Mouse (Mus musculus): Measurements from ENCODE around the gene Pycr2. TPM values are rescaled to one million over a fixed set of nuclear protein-coding genes. Genes with fewer than 3 reads are reported as not detected.
A peak's percentile ranks its signal among the peaks of the same experiment; 100 is the strongest.

Pycr2 gene
- polyA plus RNA-seq (2015; fragmentation: Nextera tagmentation; extraction: Ambion mirVana), result 73.6 and 83.6 TPM in 2 replicates

DNA sequence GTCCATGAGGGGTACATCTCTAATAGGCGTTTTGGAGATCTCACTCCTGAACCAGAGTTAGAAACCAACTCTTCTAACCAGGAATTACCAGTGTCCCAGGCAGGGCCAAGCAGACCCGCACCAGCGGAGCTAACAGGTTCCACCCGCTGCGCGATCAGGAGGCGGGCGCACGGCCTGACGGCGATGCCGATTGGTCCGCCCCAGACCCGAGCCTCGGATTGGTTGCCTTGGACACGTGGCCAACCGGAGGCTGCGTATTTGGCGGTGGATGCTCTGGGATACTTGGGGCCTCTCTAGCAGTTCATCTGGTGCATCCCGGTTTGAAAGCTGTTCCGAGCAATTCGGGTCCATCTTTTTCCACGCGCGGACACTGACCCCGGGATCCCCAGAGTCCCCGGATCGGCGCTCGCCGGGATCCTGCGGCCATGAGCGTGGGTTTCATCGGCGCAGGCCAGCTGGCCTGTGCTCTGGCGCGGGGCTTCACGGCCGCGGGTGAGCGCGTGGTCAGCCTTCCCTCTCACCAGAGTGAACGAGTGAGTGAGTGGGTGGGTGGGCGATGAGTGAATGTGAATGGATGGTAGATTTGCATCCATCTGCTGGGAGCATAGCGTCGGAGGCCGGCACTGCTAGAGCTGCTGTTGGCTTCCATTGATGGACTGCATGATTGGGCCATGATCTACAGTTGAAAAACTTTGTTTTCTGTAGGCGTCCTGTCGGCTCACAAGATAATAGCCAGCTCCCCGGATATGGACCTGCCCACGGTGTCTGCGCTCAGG lies at the start of gene Pycr2:
Pycr2 (plus strand) TSS at position 255 of the 776 bp plus-strand sequence.
- H3K9me3 ChIP-seq, result no peaks in the 10 kb centered on the region
- H3K4me1 ChIP-seq (replicated peaks), result peaks cover 23% of the 10 kb centered on the region
- H3K4me2 ChIP-seq, result peak within 1 kb of the TSS; percentile 91
- H3K4me3 ChIP-seq, result peak within 1 kb of the TSS; percentile 68
- H3K27ac ChIP-seq (replicated peaks), result peak within 1 kb of the TSS; percentile 75
- peak within 1 kb of the TSS; percentile 83 for H3K9ac ChIP-seq
- ATAC-seq (ENCODE audit: low FRiP score, low read depth), result peak; percentile 99
- H3K36me3 ChIP-seq, result peaks cover 23% of the 10 kb centered on the region
- 0% methylated on average over 52 of the region's 52 CpGs for WGBS
- H3K27me3 ChIP-seq, result no peaks in the 10 kb centered on the region

DNA sequence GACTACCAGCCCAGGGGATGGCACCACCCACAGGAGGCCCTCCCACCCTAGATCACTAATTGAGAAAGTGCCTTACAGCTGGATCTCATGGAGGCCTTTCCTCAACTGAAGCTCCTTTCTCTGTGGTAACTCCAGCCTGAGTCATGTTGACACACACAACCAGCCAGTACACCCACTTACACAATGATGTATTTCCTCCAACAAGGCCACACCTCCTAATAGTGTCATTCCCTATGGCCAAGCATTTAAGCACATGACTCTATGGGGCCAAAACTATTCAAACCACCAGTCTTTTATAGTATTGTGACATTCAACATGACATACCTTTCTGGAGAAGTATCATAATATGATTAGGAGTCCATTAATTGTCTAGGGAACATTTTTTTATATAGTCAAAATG lies 45.3 kb upstream of the Pycr2 start:
- no peaks in the 10 kb centered on the region for H3K9me3 ChIP-seq
- H3K4me1 ChIP-seq (replicated peaks), result no peaks in the 10 kb centered on the region
- H3K4me3 ChIP-seq, result no peak overlapping the region
- H3K27me3 ChIP-seq, result no peaks in the 10 kb centered on the region
- H3K9ac ChIP-seq, result no peak overlapping the region
- H3K36me3 ChIP-seq, result peaks cover 72% of the 10 kb centered on the region
- no peak for ATAC-seq (ENCODE audit: low FRiP score, low read depth)
- no peak overlapping the region for H3K4me2 ChIP-seq
- H3K27ac ChIP-seq (replicated peaks), result no peak overlapping the region

DNA sequence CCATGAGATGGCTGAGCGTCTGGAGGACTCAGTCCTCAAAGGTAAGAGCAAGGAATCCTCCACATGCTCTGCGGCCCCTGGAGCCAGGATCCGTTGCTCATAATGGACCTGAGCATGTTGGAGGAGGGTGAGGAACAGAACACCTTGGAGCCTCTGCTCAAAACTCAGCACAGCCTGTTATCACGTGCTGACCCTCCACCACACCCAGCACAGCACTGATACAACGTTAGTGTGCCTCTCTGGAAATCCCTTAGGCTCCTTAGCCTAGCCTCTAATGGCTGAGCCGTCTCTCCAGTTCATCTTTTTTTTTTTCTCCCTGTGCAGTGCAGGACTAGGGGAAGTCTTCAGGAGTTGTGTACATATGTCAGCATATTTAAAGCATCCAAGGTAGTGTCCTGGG lies 44.1 kb upstream of the Pycr2 start:
- Histone ChIP-seq H3K27me3 (no peaks in the 10 kb centered on the region), H3K9me3 (no peaks in the 10 kb centered on the region), H3K4me2 (no peak overlapping the region), H3K4me1 (replicated peaks) (no peaks in the 10 kb centered on the region), H3K9ac (no peak overlapping the region), H3K36me3 (peaks cover 81% of the 10 kb centered on the region), H3K27ac (replicated peaks) (no peak overlapping the region), H3K4me3 (no peak overlapping the region)
- ATAC-seq (ENCODE audit: low FRiP score, low read depth), result no peak
- 88% methylated on average over 6 of the region's 6 CpGs for WGBS

DNA sequence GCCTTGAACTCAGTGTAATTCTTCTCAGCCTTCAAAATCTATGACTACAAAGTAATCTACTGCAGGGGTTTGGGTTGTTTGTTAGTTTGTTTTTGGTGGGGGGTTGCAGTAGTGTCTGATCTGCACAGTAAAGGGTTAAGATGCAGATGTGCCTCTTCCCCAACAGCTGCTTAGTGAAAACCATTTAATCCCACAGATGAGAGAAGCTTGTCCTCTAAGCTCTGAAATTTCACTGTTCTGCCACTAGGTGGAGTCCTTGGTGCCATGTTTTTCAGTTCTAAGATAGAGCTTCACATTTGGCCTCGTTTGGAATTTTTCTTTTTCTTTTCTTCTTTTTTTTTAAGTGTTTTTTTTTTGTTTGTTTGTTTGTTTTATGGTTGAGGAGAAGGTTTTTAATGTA lies 40.5 kb upstream of the Pycr2 start:
- ATAC-seq (ENCODE audit: low FRiP score, low read depth), result no peak
- no peak overlapping the region for H3K4me3 ChIP-seq
- H3K9ac ChIP-seq, result no peak overlapping the region
- peaks cover 76% of the 10 kb centered on the region for H3K36me3 ChIP-seq
- no peaks in the 10 kb centered on the region for H3K27me3 ChIP-seq
- H3K27ac ChIP-seq (replicated peaks), result no peak overlapping the region
- 17% methylated on average over 1 of the region's 1 CpGs for WGBS
- H3K4me2 ChIP-seq, result no peak overlapping the region
- H3K4me1 ChIP-seq (replicated peaks), result no peaks in the 10 kb centered on the region
- H3K9me3 ChIP-seq, result no peaks in the 10 kb centered on the region

DNA sequence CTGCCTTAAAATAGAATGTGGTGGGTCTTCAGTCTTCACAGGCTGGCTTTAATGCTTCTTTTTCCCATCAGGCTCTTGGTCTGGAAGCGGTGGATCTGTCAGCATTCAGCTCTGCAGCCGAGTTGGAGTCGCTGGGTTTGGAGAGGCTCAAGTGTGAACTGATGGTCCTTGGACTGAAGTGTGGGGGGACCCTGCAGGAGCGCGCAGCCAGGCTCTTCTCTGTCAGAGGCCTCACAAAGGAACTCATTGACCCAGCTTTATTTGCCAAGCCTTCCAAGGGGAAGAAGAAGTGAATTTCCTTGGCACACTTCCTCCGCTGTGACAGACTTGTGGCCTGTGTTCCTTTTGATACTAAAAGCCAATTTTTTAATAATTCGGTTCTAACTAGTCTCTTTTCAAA lies 38.1 kb upstream of the Pycr2 start:
- H3K36me3 ChIP-seq, result peaks cover 57% of the 10 kb centered on the region
- WGBS, result 90% methylated on average over 7 of the region's 7 CpGs

DNA sequence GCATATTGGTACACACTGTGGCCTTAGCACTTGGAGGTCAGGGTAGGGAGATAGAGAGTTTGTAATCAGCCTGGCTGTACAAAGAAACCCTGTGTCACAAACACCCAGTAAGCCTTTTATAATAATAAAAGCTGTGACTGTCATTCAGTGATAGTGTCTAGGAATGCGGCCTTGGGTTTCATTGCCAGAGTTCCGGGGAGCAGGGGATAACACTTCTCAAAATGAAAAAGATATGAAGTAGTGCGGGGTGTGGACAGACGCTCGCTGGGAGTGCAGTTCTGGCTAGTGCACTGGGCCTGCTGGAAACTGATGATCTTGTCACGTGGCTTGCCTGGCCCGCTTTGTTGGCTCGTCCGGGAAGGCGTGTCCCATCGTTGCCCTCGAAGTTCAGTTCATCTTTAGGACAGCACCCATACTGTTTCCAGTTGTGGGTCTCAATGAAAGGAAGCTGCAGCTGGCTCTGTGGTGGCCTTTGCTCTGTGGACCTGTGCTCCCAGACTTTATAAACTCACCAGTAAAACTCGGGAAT lies 33.9 kb upstream of the Pycr2 start:
- ATAC-seq (ENCODE audit: low FRiP score, low read depth), result no peak
- H3K4me2 ChIP-seq, result no peak overlapping the region

More for the DNA sequence above, 38.1 kb upstream of the Pycr2 start:
- no peaks in the 10 kb centered on the region for H3K9me3 ChIP-seq
- ATAC-seq (ENCODE audit: low FRiP score, low read depth), result no peak
- no peaks in the 10 kb centered on the region for H3K4me1 ChIP-seq (replicated peaks)
- no peak overlapping the region for H3K4me3 ChIP-seq
- H3K9ac ChIP-seq, result no peak overlapping the region
- no peak overlapping the region for H3K4me2 ChIP-seq
- H3K27me3 ChIP-seq, result no peaks in the 10 kb centered on the region
- no peak overlapping the region for H3K27ac ChIP-seq (replicated peaks)

DNA sequence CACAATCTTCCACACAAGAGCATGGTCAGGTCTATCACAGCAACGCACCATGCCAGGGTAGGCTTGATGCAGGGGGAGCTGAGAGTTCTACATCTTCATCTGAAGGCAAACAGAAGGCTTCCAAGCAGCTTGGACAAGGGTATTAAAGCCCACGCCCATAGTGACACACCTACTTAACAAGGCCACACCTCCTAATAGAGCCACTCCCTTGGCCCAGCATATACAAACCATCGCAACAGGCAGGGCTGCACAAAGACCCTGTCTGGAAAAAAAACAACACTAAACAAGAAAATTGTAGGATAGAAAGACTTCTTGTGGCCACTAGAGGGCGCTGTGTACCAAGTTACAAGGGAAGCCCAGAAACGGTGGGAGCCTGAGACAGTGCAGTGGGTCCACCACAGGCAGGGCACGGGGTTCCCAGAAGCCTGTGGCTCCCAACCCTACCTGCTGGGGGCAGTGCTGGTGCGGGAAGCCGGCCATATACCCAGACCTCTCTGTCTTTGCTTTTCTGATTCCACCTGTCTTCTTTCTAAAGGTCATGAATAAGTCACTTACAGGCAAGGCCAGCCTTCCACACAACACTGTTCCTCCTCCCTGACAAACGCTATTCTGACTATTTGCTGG lies 30.1 kb upstream of the Pycr2 start:
- Histone ChIP-seq H3K9me3 (no peaks in the 10 kb centered on the region), H3K36me3 (no peaks in the 10 kb centered on the region), H3K4me1 (replicated peaks) (no peaks in the 10 kb centered on the region), H3K27ac (replicated peaks) (no peak overlapping the region), H3K4me3 (no peak overlapping the region), H3K27me3 (no peaks in the 10 kb centered on the region), H3K4me2 (no peak overlapping the region), H3K9ac (no peak overlapping the region)
- WGBS, result 19% methylated on average over 9 of the region's 9 CpGs
- no peak for ATAC-seq (ENCODE audit: low FRiP score, low read depth)

More for the DNA sequence above, 33.9 kb upstream of the Pycr2 start:
- WGBS, result 70% methylated on average over 13 of the region's 13 CpGs
- Histone ChIP-seq H3K27ac (replicated peaks) (no peak overlapping the region), H3K27me3 (no peaks in the 10 kb centered on the region), H3K36me3 (peaks cover 25% of the 10 kb centered on the region), H3K9me3 (no peaks in the 10 kb centered on the region), H3K4me1 (replicated peaks) (no peaks in the 10 kb centered on the region), H3K4me3 (no peak overlapping the region), H3K9ac (no peak overlapping the region)

DNA sequence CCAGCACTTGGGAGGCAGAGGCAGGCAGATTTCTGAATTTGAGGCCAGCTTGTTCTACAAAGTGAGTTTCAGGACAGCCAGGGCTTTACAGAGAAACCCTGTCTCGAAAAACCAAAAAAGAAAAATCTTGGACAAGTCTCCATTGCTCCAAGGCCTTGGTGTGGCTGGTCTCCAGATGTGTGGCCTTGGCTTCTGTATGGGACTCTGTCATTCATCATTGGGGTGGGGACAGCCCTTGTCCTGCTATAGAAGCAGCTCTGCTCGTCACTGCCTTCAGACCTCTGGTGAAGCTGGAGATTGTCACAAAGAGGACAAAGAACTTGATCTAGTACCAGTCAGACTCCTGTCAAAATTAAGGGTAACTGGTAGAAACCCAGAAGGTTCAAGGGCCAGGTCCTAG lies 29.5 kb upstream of the Pycr2 start:
- H3K27me3 ChIP-seq, result no peaks in the 10 kb centered on the region
- no peak overlapping the region for H3K4me2 ChIP-seq
- no peak for ATAC-seq (ENCODE audit: low FRiP score, low read depth)
- no peak overlapping the region for H3K4me3 ChIP-seq
- H3K4me1 ChIP-seq (replicated peaks), result no peaks in the 10 kb centered on the region
- H3K27ac ChIP-seq (replicated peaks), result no peak overlapping the region
- no peak overlapping the region for H3K9ac ChIP-seq
- WGBS, result 76% methylated on average over 2 of the region's 2 CpGs
- H3K36me3 ChIP-seq, result no peaks in the 10 kb centered on the region
- H3K9me3 ChIP-seq, result no peaks in the 10 kb centered on the region

DNA sequence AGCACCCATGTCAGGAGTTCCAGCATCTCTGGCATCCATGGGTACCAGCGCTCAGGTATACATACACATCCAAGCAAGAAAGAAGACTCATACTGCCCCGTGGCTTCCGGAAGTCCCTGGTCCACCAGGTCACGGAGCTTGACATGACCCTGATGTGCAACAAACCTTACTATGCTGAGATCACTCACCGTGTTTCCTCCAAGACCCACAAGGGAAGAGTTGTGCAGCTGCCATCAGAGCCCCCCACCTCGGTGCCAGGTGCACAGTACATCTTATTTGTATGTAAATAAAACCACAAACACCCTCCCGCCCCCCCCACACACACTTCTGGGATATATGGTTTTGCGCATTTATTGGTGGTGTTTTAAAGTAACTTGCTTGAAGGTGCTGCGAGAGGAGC lies 29.0 kb upstream of the Pycr2 start:
- Histone ChIP-seq H3K4me1 (replicated peaks) (no peaks in the 10 kb centered on the region), H3K9me3 (no peaks in the 10 kb centered on the region), H3K27me3 (no peaks in the 10 kb centered on the region), H3K9ac (no peak overlapping the region), H3K36me3 (no peaks in the 10 kb centered on the region), H3K4me3 (no peak overlapping the region), H3K4me2 (no peak overlapping the region), H3K27ac (replicated peaks) (no peak overlapping the region)
- WGBS, result 90% methylated on average over 9 of the region's 9 CpGs
- ATAC-seq (ENCODE audit: low FRiP score, low read depth), result no peak

DNA sequence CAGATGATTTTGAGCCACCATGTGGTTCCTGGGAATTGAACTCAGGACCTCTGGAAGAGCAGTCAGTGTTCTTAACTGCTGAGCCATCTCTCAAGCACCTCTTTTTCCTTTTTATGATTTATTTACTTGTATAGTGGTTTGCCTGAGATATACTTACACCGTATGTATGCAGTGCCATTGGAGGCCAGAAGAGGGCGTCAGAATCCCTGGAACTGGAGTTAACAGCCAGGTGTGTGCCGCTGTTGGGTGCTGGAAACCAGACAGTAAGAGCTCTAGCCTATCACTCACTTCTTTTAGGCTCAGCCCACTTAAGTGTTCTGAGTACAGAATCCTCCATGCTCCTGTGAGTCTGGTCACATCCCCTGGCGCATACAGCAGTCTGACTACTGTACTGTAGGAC lies 26.6 kb upstream of the Pycr2 start:
- Histone ChIP-seq H3K36me3 (no peaks in the 10 kb centered on the region), H3K4me1 (replicated peaks) (no peaks in the 10 kb centered on the region), H3K27me3 (no peaks in the 10 kb centered on the region), H3K4me3 (no peak overlapping the region), H3K9ac (no peak overlapping the region), H3K9me3 (no peaks in the 10 kb centered on the region), H3K27ac (replicated peaks) (no peak overlapping the region), H3K4me2 (no peak overlapping the region)
- WGBS, result 78% methylated on average over 4 of the region's 4 CpGs
- ATAC-seq (ENCODE audit: low FRiP score, low read depth), result no peak

DNA sequence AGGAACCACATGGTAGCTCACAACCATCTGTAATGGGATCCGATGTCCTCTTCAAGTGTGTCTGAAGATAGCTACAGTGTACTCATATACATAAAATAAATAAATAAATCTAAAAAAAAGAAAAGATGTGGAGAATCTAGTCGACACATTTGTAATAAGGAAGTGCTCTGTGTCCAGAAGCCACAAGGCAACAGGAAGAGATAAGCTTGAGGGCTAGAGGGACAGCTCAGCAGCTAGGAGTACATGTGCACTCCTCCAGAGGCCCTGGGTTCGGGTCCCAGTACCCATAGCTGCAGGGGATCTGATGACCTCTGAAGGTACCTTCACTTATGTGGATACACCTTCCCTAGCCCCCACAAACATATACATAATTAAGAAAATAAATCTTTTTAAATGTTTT lies 22.3 kb upstream of the Pycr2 start:
- Histone ChIP-seq H3K27ac (replicated peaks) (no peak overlapping the region), H3K9me3 (no peaks in the 10 kb centered on the region), H3K36me3 (no peaks in the 10 kb centered on the region), H3K4me3 (no peak overlapping the region), H3K27me3 (no peaks in the 10 kb centered on the region), H3K4me2 (no peak overlapping the region), H3K9ac (no peak overlapping the region), H3K4me1 (replicated peaks) (no peaks in the 10 kb centered on the region)
- ATAC-seq (ENCODE audit: low FRiP score, low read depth), result no peak
- WGBS, result 82% methylated on average over 3 of the region's 3 CpGs

DNA sequence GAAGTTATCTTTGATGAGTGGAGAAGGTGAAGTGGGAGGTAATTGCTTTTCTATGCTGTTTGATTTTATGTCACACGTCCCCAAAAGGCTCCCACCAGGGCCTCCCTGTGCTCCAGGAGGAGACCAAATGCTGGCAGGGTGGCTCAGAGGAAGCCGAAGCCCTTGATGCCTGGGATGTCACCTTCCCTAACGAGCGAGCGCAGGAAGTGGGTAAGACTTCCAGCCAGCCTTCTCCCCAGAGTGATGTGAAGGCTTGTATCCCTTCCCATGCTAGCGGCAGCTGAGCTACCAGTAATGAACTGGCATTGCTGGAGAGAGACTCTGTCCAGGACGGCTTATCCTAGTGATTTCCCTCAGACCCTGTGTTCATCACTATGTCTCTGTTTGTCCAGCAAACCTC lies 20.4 kb upstream of the Pycr2 start:
- no peaks in the 10 kb centered on the region for H3K9me3 ChIP-seq
- no peak for ATAC-seq (ENCODE audit: low FRiP score, low read depth)
- no peak overlapping the region for H3K9ac ChIP-seq
- 31% methylated on average over 7 of the region's 7 CpGs for WGBS
- no peak overlapping the region for H3K4me3 ChIP-seq
- H3K36me3 ChIP-seq, result no peaks in the 10 kb centered on the region
- no peaks in the 10 kb centered on the region for H3K27me3 ChIP-seq
- no peak overlapping the region for H3K4me2 ChIP-seq
- 0 out of 2 replicates have a peak, but pooled peaks cover 3% of the 10 kb centered on the region for H3K4me1 ChIP-seq (replicated peaks)
- H3K27ac ChIP-seq (replicated peaks), result no peak overlapping the region

Data from hindbrain, embryonic 15.5 days (tissue).